Mouse (Mus musculus): ENCODE results near the gene Thsd4.

Thsd4 gene

DNA sequence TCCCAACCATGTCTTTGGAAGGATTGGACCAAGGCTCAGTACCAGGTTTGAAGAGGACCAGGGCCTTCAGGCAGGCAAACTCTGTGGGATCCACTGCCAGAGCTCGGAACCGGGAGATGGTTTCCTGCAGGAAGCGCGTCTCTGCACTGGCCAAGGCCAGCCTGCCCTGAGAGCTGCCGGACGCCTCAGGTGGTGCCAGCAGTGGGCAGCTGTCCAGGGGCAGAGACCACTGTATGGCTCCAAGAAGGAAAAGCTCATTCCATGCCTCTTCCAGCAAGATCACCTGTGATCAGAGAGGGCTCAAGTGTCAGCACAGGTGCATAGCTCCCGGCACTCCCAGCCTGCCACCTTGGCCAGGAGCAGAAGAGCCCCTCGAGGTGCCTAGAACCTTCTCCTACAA lies 574.6 kb downstream of the Thsd4 start:
- DNase-seq (ENCODE audit: low read depth, low spot score): no peak

DNA sequence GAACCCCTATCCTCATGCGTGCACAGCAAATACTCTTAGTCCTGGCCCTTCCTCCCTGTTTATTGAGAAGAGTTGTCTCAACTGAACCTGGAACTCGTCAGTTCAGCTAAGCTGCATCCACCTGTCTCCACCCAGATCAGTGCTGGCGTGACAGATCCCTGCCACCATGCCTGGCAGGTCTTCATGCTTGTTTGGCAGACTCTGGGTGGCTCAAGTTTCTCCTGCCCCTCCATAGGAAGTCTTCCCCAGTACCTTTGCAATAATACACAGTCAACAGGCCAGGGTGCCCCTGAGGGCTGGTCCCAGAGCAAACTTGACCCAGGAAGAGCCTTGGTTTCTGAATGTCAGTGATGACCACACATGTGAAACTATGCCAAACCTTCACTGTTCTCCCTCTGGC lies 576.6 kb downstream of the Thsd4 start:
- no peak for DNase-seq (ENCODE audit: low read depth, low spot score)

DNA sequence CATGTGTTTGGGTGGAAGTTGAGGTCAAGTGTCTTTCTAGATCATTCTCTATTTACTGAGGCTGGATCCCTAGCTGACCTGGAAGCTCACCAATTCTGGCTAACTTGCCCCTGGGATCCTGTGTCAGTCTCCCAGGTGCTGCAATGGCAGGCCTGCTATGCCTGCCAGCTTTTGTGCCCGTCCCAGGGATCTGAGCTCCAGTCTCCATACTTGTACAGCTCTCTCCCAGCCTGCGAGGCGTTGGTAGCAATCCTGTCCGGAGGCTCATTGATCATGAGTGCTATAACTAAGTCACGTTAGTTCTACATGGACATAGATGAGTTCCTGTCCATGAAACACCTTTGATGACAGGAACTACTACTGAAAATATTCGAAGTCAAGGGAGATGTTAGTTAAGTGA lies 578.0 kb downstream of the Thsd4 start:
- no peak for DNase-seq (ENCODE audit: low read depth, low spot score)

DNA sequence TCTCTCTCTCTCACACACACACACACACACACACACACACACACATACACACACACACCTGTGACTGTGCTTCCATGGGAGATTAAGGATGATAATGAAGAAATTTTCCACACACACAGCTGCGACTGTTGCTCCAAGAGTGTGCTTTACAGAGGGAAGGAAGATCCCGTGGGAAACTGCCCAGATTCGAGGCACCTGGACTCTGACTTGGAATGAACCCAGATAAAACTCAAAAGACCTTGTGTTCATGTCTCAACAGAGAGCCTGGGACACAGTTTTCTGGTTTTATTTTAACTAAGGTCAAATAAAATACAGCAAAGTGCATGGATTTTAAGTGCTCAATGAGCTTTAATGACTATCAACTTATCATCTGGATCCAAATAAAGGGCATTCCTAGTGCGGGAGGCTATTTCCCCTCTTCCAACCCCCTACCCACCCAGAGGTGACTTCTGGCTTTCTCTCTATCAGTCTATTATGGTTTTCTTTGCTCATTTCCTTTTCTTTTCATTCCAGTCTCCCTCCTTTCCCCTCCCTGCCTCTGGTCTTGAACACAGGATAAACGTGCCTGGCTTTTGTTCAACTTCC lies 579.3 kb downstream of the Thsd4 start:
- DNase-seq (ENCODE audit: low read depth, low spot score): no peak

DNA sequence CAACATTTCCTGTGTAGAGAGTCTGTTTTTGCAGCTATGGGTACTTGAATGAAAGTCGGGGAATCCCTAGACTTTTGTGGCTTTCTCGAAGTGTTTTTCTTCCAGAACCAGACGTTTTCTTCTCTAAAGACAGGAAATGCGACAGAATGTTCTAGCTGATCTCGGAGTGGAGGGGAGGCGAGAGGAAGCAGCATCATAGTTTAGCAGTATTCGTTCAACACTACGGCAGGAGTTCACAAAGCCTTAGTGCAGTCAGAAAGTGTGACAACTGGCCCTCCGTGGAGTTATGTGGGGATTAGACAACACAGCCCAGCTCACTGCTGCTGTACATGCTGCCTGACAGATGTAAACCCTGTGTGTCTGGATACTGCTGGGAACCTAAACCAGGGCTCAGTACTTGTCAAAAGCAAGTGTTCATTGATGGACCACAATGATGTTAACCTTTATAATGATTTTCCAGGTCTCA lies 579.9 kb downstream of the Thsd4 start:
- DNase-seq (ENCODE audit: low read depth, low spot score): peak; percentile 92

DNA sequence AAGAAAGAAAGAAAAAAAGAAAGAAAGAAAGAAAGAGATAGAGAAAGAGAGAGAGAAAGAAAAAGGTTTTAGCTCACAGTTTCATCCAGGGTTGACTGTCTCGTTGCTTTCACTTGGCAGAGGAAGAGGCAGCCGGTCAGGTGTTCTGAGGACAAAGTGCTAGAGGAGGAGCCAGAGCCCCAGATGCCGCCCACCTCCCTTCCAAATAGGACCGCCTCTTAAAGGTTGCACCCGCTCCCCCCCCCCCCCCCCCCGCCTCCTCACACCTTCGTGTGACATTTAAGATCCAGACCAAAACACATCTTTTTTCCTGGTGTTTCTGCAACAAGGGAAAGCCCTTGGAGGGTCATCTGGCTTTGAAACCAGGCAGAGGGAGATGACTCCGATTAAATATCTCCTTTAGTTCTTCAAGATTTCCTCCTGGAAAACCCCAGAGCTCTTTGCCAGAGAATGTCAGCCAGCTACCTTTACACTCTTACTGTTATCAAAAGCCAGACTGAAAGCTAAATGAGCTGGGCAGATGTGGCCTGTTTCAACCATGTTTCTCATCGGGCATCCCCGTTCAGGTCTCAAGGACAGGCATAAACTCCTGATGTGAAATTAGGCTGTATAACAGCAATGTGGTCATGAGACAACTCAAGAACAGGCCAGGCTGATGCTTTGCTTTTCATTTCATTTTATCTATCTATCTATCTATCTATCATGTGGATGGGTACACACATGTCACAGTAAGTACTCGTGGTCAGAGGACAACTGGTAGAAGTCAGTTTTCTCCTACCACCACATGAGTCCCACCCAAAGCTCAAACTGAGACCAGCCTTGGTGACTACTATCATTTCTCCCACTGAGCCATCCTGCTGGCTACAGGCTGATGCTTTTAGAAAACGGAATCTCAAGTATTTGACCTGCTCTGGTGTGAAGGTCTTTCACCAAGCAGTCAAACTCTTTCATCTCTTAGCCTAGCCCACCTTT lies 580.6 kb downstream of the Thsd4 start:
- peak; percentile 82 for DNase-seq (ENCODE audit: low read depth, low spot score)

DNA sequence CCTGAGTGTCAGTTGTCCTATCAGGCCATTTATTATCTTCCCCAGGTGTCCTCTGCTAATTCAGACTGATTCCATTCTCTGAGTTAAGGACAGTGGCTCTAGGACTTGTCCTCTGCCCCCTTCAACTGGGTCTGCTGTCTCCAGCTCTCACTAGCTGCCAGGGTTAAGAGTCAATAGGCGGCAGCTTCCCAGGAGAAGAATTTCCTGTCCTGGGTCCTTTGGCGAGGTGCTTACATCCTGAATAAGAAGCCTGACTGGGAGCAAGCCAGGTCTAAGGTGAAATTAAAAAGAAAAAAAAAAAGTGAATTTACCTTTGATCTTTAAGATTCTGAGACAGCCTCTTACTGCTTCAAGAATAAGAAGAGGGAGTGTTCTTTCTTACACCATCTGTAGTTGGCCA lies 582.2 kb downstream of the Thsd4 start:
- no peak for DNase-seq (ENCODE audit: low read depth, low spot score)

DNA sequence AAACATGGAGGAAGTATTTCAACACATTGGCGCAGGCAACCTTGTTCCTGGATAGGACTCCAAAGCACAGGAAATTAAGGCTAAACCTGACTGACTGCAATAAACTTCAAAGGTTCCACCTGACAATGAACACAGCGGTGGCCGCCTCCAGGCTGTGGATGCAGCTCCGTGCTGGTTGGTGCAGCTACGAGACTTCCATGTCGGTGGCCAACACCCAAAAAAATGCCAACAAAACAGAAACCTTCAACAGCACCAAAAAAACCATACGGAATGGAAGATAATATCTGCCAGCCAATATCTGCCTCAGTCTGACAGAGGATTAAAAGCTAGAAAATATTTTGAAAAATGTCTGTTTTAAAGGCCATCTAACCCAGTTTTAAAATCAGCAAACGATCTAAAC lies 583.3 kb downstream of the Thsd4 start:
- peak; percentile 42 for DNase-seq (ENCODE audit: low read depth, low spot score)

DNA sequence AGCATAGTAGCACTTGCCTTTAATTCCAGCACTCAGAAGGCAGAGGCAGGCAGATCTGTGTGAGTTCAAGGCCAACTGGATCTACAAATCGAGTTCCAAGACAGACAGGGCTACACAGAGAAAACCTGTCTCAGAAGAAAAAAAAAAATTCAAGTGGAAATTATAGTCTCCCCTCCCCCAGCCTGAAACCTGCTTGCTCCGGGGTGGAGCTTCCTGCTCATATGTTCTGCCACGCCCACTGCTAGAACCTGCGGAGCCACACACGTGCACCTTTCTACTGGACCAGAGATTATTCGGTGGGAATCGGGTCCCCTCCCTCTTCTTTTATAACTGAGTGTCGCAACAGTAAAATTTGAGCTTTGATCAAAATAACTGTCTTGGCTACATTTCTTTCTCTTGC lies 586.0 kb downstream of the Thsd4 start:
- peak; percentile 66 for DNase-seq (ENCODE audit: low read depth, low spot score)

DNA sequence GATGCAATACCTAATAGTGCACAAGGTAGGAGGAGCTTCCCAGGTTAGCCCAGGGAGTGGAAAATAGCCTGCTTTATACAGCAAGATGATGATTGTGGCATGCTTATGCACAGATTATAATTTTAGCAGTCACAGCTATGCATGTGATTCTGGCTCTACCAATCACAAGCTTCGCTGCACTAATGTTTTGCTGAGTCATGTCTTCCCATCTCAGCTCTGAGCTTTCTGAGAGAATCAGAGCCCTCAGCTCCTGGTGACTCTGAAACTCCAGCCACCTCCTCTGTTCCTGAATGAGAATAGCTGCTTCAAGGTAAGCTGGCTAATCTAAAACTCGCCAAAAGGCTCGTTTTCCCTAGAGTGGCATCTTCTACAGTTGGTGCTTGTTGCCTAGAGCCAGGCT lies 591.6 kb downstream of the Thsd4 start:
- no peak for DNase-seq (ENCODE audit: low read depth, low spot score)

All from CD4-positive helper T cell, adult 2 months (primary cell).